Mouse (Mus musculus) E14TG2a.4 (cell line): ENCODE results near the gene Coil.
"Not testable (repeated sequence)": the region's sequence is repeated elsewhere in the genome, so short reads cannot be mapped to it uniquely, and the experiment has no call there.

Experiments
- H3K27me3 ChIP-seq: 2 replicates; pipeline ENCODE4 v1.6.1; 2014; ENCODE audit warnings: low read length, control low read depth; ENCODE audit not compliant: insufficient read depth
- H3K36me3 ChIP-seq: 2 replicates; pipeline ENCODE4 v1.6.1; 2014; ENCODE audit warnings: low read length, control low read depth; ENCODE audit not compliant: insufficient read depth
- H3K4me1 ChIP-seq: replicated peaks from 2 replicates; pipeline ENCODE4 v1.6.1; 2014; ENCODE audit warnings: low read depth, low read length, control low read depth
- H3K4me3 ChIP-seq: replicated peaks from 2 replicates; pipeline ENCODE4 v1.5.1; 2014; ENCODE audit warnings: mild to moderate bottlenecking, low read length
- H3K9me3 ChIP-seq: 2 replicates; pipeline ENCODE4 v1.6.1; 2014; ENCODE audit warnings: low read length, control low read depth
- CTCF ChIP-seq: conservative IDR thresholded peaks from 2 replicates; pipeline ENCODE4 v1.5.1; 2014; ENCODE audit warnings: low read length
- NANOG ChIP-seq: IDR thresholded peaks from 2 replicates; pipeline ENCODE4 v1.6.1; 2014; ENCODE audit warnings: borderline replicate concordance, low read length, mixed read lengths
- POU5F1 ChIP-seq: IDR thresholded peaks from 2 replicates; pipeline ENCODE4 v1.6.1; 2014; ENCODE audit warnings: low read length, borderline replicate concordance

Coil gene

DNA sequence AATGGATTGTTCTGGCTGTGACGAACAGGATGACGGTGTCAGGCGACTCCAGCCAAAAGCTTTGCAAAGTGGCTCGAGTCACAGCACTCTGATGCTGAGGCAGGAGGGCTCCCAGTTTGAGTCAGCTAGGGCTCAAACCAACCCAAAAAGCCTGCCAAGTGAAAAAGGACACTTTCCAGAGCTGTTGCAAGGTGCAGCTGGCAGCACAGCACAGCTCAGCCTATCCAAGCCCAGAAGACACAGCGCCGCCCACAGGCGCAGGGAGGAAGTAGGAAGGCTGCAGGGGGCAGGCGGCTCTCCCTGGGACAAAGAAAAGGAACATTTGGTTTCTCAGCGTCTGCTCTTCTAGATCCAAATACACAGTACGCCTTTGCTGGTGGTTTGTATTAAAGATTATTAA lies 16.6 kb downstream of the Coil start:
- peaks cover 61% of the 10 kb centered on the region for H3K4me1 ChIP-seq
- peaks cover 79% of the 10 kb centered on the region for H3K36me3 ChIP-seq
- peak; percentile 58 for TF ChIP-seq CTCF
- TF ChIP-seq POU5F1: no peak
- TF ChIP-seq NANOG: no peak
- 0 out of 2 replicates have a peak overlapping the region, but pooled peaks have one; percentile 10 for H3K4me3 ChIP-seq
- no peaks in the 10 kb centered on the region for H3K27me3 ChIP-seq
- H3K9me3 ChIP-seq: no peaks in the 10 kb centered on the region

DNA sequence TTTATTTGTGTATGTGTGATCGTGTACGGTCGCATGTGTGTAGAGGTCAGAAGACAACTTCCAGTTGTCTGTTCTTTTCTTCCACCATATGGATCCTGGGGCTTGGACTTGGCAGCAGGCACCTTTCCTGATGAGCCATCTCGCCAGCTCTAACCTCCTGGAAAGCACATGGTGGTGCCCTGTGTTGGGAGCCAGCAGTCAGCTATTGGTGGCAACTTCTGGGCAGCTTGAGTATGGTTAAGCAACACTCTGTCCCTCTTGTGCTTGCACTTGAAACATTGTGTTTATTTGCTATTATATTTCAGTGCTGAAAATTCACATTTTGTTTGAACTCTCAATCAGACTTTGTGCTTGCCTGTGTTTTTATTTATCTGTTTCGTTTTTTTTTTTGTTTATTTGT lies 18.9 kb downstream of the Coil start:
- TF ChIP-seq NANOG (no peak), CTCF (no peak), POU5F1 (no peak)
- Histone ChIP-seq H3K9me3 (no peaks in the 10 kb centered on the region), H3K4me1 (peaks cover 50% of the 10 kb centered on the region), H3K4me3 (no peak overlapping the region), H3K36me3 (peaks cover 56% of the 10 kb centered on the region), H3K27me3 (no peaks in the 10 kb centered on the region)

DNA sequence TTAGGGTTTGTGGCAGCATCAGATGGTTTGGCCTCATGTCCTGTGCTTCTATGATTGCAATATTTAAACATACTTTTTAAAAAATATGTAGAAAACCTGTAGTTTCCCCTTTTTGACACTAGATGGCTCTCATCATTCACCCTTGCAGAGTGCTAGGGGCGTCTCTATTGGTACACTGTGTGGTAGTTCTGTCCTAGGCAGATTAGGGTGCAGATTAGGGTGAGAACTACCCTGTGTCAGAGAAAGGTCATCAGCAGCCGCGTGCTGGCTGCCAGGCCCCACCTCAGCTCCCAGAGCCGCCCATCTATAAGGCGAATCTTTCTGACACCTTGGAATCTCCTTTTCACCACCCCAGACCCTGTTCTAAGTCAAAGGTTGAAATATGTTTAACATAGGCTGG lies 19.5 kb downstream of the Coil start:
- TF ChIP-seq NANOG: no peak
- no peak for TF ChIP-seq CTCF
- TF ChIP-seq POU5F1: no peak
- Histone ChIP-seq H3K9me3 (no peaks in the 10 kb centered on the region), H3K4me3 (no peak overlapping the region), H3K36me3 (peaks cover 51% of the 10 kb centered on the region), H3K27me3 (no peaks in the 10 kb centered on the region), H3K4me1 (peaks cover 52% of the 10 kb centered on the region)

DNA sequence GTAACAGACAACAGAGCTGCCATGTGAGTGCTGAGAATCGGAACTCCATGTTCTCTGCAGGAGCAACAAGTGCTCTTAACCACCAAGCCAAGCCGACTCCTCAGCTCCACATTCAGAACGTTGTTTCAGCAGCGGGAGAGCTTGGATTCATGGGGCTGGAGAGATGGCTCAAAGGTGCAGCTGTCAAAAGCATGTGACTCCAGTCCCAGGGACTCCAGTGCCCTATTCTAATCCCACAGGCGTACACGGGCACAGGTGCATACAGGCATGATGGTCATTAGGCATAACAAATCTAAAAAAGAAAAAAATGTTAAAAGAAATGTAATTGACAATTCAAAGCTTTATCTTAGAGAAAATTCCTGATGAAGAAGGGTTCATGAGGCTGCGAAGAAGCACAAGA lies 23.1 kb downstream of the Coil start:
- Histone ChIP-seq H3K27me3 (no peaks in the 10 kb centered on the region), H3K4me1 (peaks cover 57% of the 10 kb centered on the region), H3K9me3 (no peaks in the 10 kb centered on the region), H3K36me3 (peaks cover 21% of the 10 kb centered on the region), H3K4me3 (no peak overlapping the region)
- TF ChIP-seq CTCF: no peak
- TF ChIP-seq POU5F1: no peak
- TF ChIP-seq NANOG: no peak

DNA sequence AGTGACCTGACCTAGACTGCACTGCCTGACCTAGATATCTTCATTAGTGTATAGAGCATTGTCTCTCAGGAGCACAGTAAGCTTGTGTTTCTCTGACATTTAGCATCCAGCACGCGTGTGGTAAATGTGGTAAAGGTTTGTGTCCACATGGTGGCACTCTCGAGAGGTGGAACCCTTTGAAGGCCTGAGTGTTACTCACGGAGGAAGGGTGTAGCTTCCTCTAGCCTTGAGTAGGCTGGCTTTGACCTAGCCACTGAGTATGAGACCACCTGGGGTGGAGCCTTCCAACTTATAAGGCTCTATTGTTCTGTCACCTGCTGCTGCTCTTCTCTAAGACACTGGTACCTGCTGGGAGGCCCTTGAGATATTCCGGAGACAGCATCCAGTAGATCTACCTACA lies 23.6 kb downstream of the Coil start:
- Histone ChIP-seq H3K27me3 (no peaks in the 10 kb centered on the region), H3K4me1 (peaks cover 61% of the 10 kb centered on the region), H3K4me3 (peak overlapping the region; percentile 21; the same call in 1 of the 2 replicates), H3K9me3 (no peaks in the 10 kb centered on the region), H3K36me3 (peaks cover 17% of the 10 kb centered on the region)
- TF ChIP-seq CTCF (peak; percentile 37), POU5F1 (no peak), NANOG (peak; percentile 76)

DNA sequence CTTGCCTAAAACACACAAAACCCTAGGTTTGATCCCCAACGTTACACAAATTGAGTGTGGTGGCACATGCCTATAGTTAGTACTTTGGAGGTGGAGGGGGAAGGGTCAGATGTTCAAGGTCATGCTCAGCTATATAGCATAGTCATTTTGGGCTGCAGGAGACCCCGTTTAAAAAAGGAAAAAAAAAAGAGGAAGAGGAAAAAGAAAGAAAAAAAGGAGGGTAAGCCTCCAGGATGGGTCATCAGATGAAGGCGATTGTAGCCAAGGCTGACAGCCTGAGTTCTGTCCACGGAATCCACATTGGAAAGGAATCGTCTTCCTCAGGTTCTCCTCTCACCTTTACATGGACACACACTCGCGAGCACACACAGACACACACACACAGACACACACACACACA lies 24.4 kb downstream of the Coil start:
- TF ChIP-seq NANOG: no peak
- no peak for TF ChIP-seq CTCF
- no peak for TF ChIP-seq POU5F1
- no peaks in the 10 kb centered on the region for H3K9me3 ChIP-seq
- H3K4me1 ChIP-seq: peaks cover 65% of the 10 kb centered on the region
- H3K27me3 ChIP-seq: no peaks in the 10 kb centered on the region
- H3K4me3 ChIP-seq: peak overlapping the region; percentile 21; the same call in 1 of the 2 replicates
- peaks cover 11% of the 10 kb centered on the region for H3K36me3 ChIP-seq

DNA sequence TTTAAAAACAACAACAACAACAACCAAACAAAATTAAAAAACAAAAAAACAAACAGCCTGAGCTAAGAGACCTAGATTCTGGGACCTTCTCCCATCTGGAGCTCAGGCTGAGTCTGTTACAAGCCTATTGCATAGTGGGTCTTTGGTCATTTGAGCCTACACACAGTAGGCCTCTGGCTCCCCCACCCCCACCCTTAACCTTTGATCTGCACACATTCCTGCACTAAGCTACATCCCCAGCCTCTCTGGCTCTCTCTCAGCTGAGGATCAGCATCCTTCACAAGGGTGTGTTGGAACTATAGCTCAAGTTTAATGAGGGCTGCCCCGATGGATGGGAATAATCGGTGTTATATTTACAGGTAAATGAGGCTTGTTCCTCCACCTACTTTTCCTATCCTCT lies 25.6 kb downstream of the Coil start:
- no peaks in the 10 kb centered on the region for H3K27me3 ChIP-seq
- peaks cover 14% of the 10 kb centered on the region for H3K36me3 ChIP-seq
- peaks cover 67% of the 10 kb centered on the region for H3K4me1 ChIP-seq
- peak overlapping the region; percentile 60 for H3K4me3 ChIP-seq
- no peaks in the 10 kb centered on the region for H3K9me3 ChIP-seq
- TF ChIP-seq CTCF (no peak), POU5F1 (no peak)

DNA sequence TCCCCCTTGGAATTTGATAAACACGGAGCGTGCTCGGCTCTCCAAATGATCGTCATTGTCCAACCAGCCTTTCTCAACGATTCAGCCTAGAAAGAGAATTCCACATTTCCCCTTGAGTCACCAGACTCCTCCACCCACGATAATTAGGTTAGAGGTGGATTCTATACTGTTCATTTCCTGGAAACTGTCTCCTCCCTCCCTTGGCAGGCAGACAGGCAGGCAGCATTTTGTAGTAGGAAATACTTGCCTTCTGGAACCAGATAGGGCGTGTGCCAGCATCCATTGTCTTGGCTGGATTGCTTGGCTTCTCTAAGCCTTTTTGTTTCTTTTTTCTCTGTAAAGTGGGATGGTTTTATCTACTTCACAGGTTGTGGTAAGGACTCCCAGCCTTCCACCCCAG lies 26.4 kb downstream of the Coil start:
- H3K27me3 ChIP-seq: no peaks in the 10 kb centered on the region
- H3K9me3 ChIP-seq: no peaks in the 10 kb centered on the region
- TF ChIP-seq CTCF: no peak
- TF ChIP-seq NANOG: no peak
- no peak for TF ChIP-seq POU5F1
- H3K4me3 ChIP-seq: peak overlapping the region; percentile 60
- H3K4me1 ChIP-seq: peaks cover 66% of the 10 kb centered on the region
- H3K36me3 ChIP-seq: peaks cover 12% of the 10 kb centered on the region

DNA sequence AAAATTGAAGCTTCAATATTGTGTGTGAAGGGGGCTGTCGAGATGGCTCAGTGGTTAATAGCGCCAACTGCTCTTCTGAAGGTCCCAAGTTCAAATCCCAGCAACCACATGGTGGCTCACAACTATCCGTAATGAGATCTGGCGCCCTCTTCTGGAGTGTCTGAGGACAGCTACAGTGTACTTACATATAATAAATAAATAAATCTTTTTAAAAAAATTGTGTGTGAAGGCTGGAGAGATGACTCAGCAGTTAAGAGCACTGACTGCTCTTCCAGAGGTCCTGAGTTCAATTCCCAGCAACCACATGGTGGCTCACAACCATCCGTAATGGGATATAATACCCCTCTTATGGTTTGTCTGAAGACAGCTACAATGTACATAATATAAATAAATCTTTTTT lies 27.3 kb downstream of the Coil start:
- not testable (repeated sequence) for H3K27me3 ChIP-seq, H3K4me3 ChIP-seq, H3K9me3 ChIP-seq
- Histone ChIP-seq H3K4me1 (peaks cover 73% of the 10 kb centered on the region), H3K36me3 (peaks cover 18% of the 10 kb centered on the region)
- TF ChIP-seq CTCF: 0 out of 2 replicates have a peak, but pooled peaks have one; percentile 7

DNA sequence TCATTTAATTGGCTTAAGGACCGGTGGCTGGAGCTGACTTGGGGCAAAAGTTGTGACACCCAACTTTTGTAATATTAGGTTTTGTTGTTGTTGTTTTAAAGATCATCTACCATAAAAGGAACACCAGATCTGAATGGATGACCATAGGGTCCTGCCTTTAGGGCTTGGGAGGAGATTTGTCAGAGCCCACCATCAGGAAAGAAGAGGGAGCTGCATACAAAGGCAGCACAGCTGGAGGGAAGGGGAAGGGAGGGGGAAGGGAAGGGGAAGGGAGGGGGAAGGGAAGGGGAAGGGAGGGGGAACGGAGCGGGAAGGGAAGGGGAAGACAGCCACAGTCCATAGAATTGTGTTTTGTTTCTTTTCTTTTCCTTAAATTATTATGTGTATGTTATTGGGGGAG lies 28.4 kb downstream of the Coil start:
- TF ChIP-seq CTCF: no peak
- no peak for TF ChIP-seq POU5F1
- TF ChIP-seq NANOG: no peak
- H3K36me3 ChIP-seq: peaks cover 28% of the 10 kb centered on the region
- peaks cover 80% of the 10 kb centered on the region for H3K4me1 ChIP-seq
- peak overlapping the region; percentile 96 for H3K4me3 ChIP-seq
- no peaks in the 10 kb centered on the region for H3K27me3 ChIP-seq
- no peaks in the 10 kb centered on the region for H3K9me3 ChIP-seq
